Mouse (Mus musculus) liver (tissue): Measurements from ENCODE around the gene Zbtb11.
"Not testable (repeated sequence)": the region's sequence is repeated elsewhere in the genome, so short reads cannot be mapped to it uniquely, and the experiment has no call there.

Source experiments
- DNase-seq: peaks from one replicate; pipeline ENCODE4 v3.0.0-alpha.2; 2020; ENCODE audit warnings: mixed read lengths

Zbtb11 gene

DNA sequence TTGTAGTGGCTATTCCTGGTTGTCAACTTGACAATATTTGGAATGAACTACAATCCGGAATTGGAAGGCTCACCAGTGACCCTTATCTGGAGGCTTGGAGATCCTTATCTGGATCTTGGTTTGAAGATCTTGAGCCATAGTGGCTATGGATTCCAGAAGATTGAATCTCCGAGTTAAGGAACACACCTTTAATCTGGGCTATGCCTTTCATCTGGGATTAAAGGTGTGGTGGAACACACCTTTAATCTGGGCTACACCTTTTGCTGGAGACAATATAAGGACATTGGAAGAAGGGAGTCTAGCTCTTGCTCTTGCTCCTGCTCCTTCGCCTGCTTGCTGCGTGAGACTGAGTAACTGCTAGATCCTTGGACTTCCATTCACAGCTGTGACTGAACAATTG is 74.4 kb downstream of the Zbtb11 start, which contains the start of gene Senp7:
Senp7 (plus strand) TSS at position 301 of the 400 bp plus-strand sequence.
- DNase-seq: not testable (repeated sequence)

DNA sequence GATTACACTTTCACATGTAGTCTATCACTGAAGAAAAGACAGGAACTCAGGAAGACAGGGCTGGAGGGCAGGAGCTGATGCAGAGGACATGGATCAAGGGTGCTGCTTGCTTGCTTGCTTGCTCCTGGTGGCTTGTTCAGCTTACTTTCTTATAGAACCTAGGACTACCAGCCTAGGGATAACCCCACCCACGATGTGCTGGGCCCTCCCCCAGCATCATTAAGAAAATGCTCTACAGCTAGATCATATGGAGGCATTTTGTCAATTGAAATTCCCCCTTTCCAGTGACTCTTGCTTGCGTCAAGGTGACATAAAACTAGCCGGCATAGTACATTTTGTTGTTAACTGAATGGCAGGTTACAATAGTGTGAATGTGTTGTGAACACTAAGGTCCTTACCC is 82.2 kb downstream of the Zbtb11 start:
- no peak for DNase-seq

GRCm38 (mm10) chr16:56056944-56057590 is 83.4 kb downstream of the Zbtb11 start:
- no peak for DNase-seq

GRCm38 (mm10) chr16:56058151-56058550 is 84.5 kb downstream of the Zbtb11 start:
- DNase-seq: no peak
